Mouse (Mus musculus) MEL (cell line): Measurements from ENCODE around the gene Hmgb2. TPM values are rescaled to one million over a fixed set of nuclear protein-coding genes. Genes with fewer than 3 reads are reported as not detected.
A peak's percentile ranks its signal among the peaks of the same experiment; 100 is the strongest.

Experiments used
- DNase-seq: peaks from one replicate; pipeline ENCODE4 v3.0.0; 2011; ENCODE audit warnings: low read depth, low spot score
- H3K27ac ChIP-seq: 2 replicates; pipeline ENCODE4 v1.5.1; 2012; ENCODE audit warnings: low read depth, mild to moderate bottlenecking, control low read depth, low read length, moderate library complexity; ENCODE audit not compliant: control insufficient read depth
- H3K27me3 ChIP-seq, 2 experiments: fragments of 150-350 bp in 1 of 2; sonication (generic) in 1 of 2; 2 replicates each; pipeline ENCODE4 v1.6.1; 2012; ENCODE audit warnings: low read length in 2 of 2, mild to moderate bottlenecking in 2 of 2, improper control_type of control experiment in 1 of 2, moderate library complexity in 1 of 2; ENCODE audit not compliant: insufficient read depth in 2 of 2, control insufficient read depth in 1 of 2
- H3K36me3 ChIP-seq, 2 experiments: 2 replicates each; pipeline ENCODE4 v1.6.1; 2012 to 2014; ENCODE audit warnings: low read length in 2 of 2, improper control_type of control experiment in 1 of 2, inconsistent platforms in 1 of 2, mild to moderate bottlenecking in 1 of 2; ENCODE audit not compliant: insufficient read depth in 2 of 2, control insufficient read depth in 1 of 2
- H3K4me1 ChIP-seq, 2 experiments: fragments of 150-350 bp in 1 of 2; sonication (generic) in 1 of 2; 2 replicates each; pipeline ENCODE4 v1.6.1; 2012; ENCODE audit warnings: low read length in 2 of 2, improper control_type of control experiment in 1 of 2, mild to moderate bottlenecking in 1 of 2; ENCODE audit not compliant: insufficient read depth in 2 of 2, control insufficient read depth in 1 of 2
- H3K4me3 ChIP-seq, 2 experiments: fragments of 150-350 bp in 1 of 2; sonication (generic) in 1 of 2; 2 replicates each; pipeline ENCODE4 v1.5.1; 2012; ENCODE audit warnings: low read depth in 2 of 2, low read length in 2 of 2, mild to moderate bottlenecking in 2 of 2, moderate library complexity in 2 of 2, control low read depth in 1 of 2, improper control_type of control experiment in 1 of 2; ENCODE audit not compliant: control insufficient read depth in 1 of 2, insufficient read depth in 1 of 2
- H3K79me2 ChIP-seq: 2 replicates; pipeline ENCODE4 v1.6.1; 2012; ENCODE audit warnings: mild to moderate bottlenecking, low read length, moderate library complexity; ENCODE audit not compliant: control insufficient read depth, poor library complexity, insufficient read depth
- H3K9ac ChIP-seq: 2 replicates; pipeline ENCODE4 v1.6.1; 2012; ENCODE audit warnings: low read depth, mild to moderate bottlenecking, control low read depth, low read length, moderate library complexity; ENCODE audit not compliant: control insufficient read depth, poor library complexity, severe bottlenecking
- H3K9me3 ChIP-seq: fragments of 150-350 bp; sonication (generic); replicated peaks from 2 replicates; pipeline ENCODE4 v1.6.1; 2012; ENCODE audit warnings: mild to moderate bottlenecking, low read length, improper control_type of control experiment, moderate library complexity; ENCODE audit not compliant: insufficient read depth
- BHLHE40 ChIP-seq: IDR thresholded peaks from 2 replicates; pipeline ENCODE4 v1.6.1; 2012; ENCODE audit warnings: low read depth, mild to moderate bottlenecking, inconsistent platforms, low read length, improper control_type of control experiment, borderline replicate concordance
- CTCF ChIP-seq, 3 experiments: IDR thresholded peaks in 2 of 3; conservative IDR thresholded peaks in 1 of 3; 2 replicates each; pipeline ENCODE4 v1.5.1; 2011 to 2012; ENCODE audit warnings: low read length in 3 of 3, low read depth in 2 of 3, mild to moderate bottlenecking in 2 of 3, improper control_type of control experiment in 1 of 3, inconsistent platforms in 1 of 3, mixed read lengths in 1 of 3, moderate library complexity in 1 of 3; ENCODE audit not compliant: control insufficient read depth in 1 of 3, insufficient read depth in 1 of 3, poor library complexity in 1 of 3, severe bottlenecking in 1 of 3
- EP300 ChIP-seq, 2 experiments: IDR thresholded peaks; 2 replicates each; pipeline ENCODE4 v1.6.1; 2011; ENCODE audit warnings: improper control_type of control experiment in 2 of 2, low read length in 2 of 2, low read depth in 1 of 2, mild to moderate bottlenecking in 1 of 2
- ETS1 ChIP-seq: IDR thresholded peaks from 2 replicates; pipeline ENCODE4 v1.6.1; 2012; ENCODE audit warnings: low read depth, mild to moderate bottlenecking, inconsistent platforms, low read length, improper control_type of control experiment, moderate library complexity
- GABPA ChIP-seq: IDR thresholded peaks from 2 replicates; pipeline ENCODE4 v1.6.1; 2012; ENCODE audit warnings: low read depth, mild to moderate bottlenecking, inconsistent platforms, low read length, improper control_type of control experiment, moderate library complexity
- GATA1 ChIP-seq: IDR thresholded peaks from 2 replicates; pipeline ENCODE4 v1.6.1; 2011; ENCODE audit warnings: low read depth, low read length, improper control_type of control experiment
- HCFC1 ChIP-seq: IDR thresholded peaks from 2 replicates; pipeline ENCODE4 v1.6.1; 2012; ENCODE audit warnings: low read depth, mild to moderate bottlenecking, inconsistent platforms, low read length, improper control_type of control experiment, moderate library complexity
- JUND ChIP-seq: IDR thresholded peaks from 2 replicates; pipeline ENCODE4 v1.6.1; 2011; ENCODE audit warnings: low read depth, mild to moderate bottlenecking, improper control_type of control experiment, low read length
- KAT2A ChIP-seq: conservative IDR thresholded peaks from 2 replicates; pipeline ENCODE4 v1.6.1; 2012; ENCODE audit warnings: low read depth, low read length, improper control_type of control experiment, inconsistent platforms
- MAFK ChIP-seq: IDR thresholded peaks from 2 replicates; pipeline ENCODE4 v1.6.1; 2011; ENCODE audit warnings: low read depth, mild to moderate bottlenecking, low read length, improper control_type of control experiment, borderline replicate concordance
- MAZ ChIP-seq: IDR thresholded peaks from 2 replicates; pipeline ENCODE4 v1.6.1; 2012; ENCODE audit warnings: low read depth, mild to moderate bottlenecking, inconsistent platforms, low read length, improper control_type of control experiment
- MEF2A ChIP-seq: IDR thresholded peaks from 2 replicates; pipeline ENCODE4 v1.6.1; 2014; ENCODE audit warnings: low read depth, mild to moderate bottlenecking, inconsistent platforms, low read length, improper control_type of control experiment; ENCODE audit not compliant: poor library complexity, insufficient replicate concordance, severe bottlenecking; ENCODE audit errors: extremely low read depth
- MXI1 ChIP-seq: IDR thresholded peaks from 2 replicates; pipeline ENCODE4 v1.6.1; 2011; ENCODE audit warnings: mild to moderate bottlenecking, low read depth, low read length, improper control_type of control experiment
- NELFE ChIP-seq: IDR thresholded peaks from 2 replicates; pipeline ENCODE4 v1.6.1; 2011; ENCODE audit warnings: low read depth, low read length, improper control_type of control experiment
- NRF1 ChIP-seq: IDR thresholded peaks from 2 replicates; pipeline ENCODE4 v1.6.1; 2014; ENCODE audit warnings: low read depth, mild to moderate bottlenecking, inconsistent platforms, low read length, improper control_type of control experiment, moderate library complexity; ENCODE audit not compliant: poor library complexity, insufficient read depth, severe bottlenecking
- POLR2A ChIP-seq, 2 experiments: IDR thresholded peaks; 2 replicates each; pipeline ENCODE4 v1.6.1; 2011 to 2012; ENCODE audit warnings: low read length in 2 of 2, mild to moderate bottlenecking in 2 of 2, control low read depth in 1 of 2, improper control_type of control experiment in 1 of 2, low read depth in 1 of 2, moderate library complexity in 1 of 2; ENCODE audit not compliant: control insufficient read depth in 1 of 2, insufficient read depth in 1 of 2, poor library complexity in 1 of 2
- POLR2AphosphoS2 ChIP-seq: IDR thresholded peaks from 2 replicates; pipeline ENCODE4 v1.6.1; 2011; ENCODE audit warnings: low read length, improper control_type of control experiment
- RAD21 ChIP-seq: IDR thresholded peaks from 2 replicates; pipeline ENCODE4 v1.6.1; 2011; ENCODE audit warnings: mild to moderate bottlenecking, low read depth, low read length, improper control_type of control experiment
- RCOR1 ChIP-seq: IDR thresholded peaks from 2 replicates; pipeline ENCODE4 v1.6.1; 2012; ENCODE audit warnings: low read depth, mild to moderate bottlenecking, inconsistent platforms, low read length, improper control_type of control experiment
- SIN3A ChIP-seq: IDR thresholded peaks from 2 replicates; pipeline ENCODE4 v1.6.1; 2012; ENCODE audit warnings: low read length, improper control_type of control experiment, inconsistent platforms
- SMC3 ChIP-seq: IDR thresholded peaks from 2 replicates; pipeline ENCODE4 v1.6.1; 2011; ENCODE audit warnings: low read depth, low read length, improper control_type of control experiment
- TAL1 ChIP-seq: IDR thresholded peaks from 2 replicates; pipeline ENCODE4 v1.6.1; 2012; ENCODE audit warnings: mild to moderate bottlenecking, inconsistent platforms, low read length, moderate library complexity, mixed read lengths
- TCF12 ChIP-seq: IDR thresholded peaks from 2 replicates; pipeline ENCODE4 v1.6.1; 2014; ENCODE audit warnings: low read depth, mild to moderate bottlenecking, inconsistent platforms, low read length, improper control_type of control experiment, moderate library complexity
- UBTF ChIP-seq: IDR thresholded peaks from 2 replicates; pipeline ENCODE4 v1.6.1; 2012; ENCODE audit warnings: low read depth, mild to moderate bottlenecking, inconsistent platforms, low read length, improper control_type of control experiment, moderate library complexity, borderline replicate concordance; ENCODE audit not compliant: insufficient read depth
- USF2 ChIP-seq, 2 experiments: IDR thresholded peaks; 2 replicates each; pipeline ENCODE4 v1.6.1; 2011 to 2012; ENCODE audit warnings: improper control_type of control experiment in 2 of 2, low read length in 2 of 2, borderline replicate concordance in 1 of 2, inconsistent platforms in 1 of 2, low read depth in 1 of 2, mild to moderate bottlenecking in 1 of 2; ENCODE audit not compliant: insufficient read depth in 1 of 2
- ZC3H11A ChIP-seq: IDR thresholded peaks from 2 replicates; pipeline ENCODE4 v1.6.1; 2012; ENCODE audit warnings: low read depth, mild to moderate bottlenecking, inconsistent platforms, low read length, improper control_type of control experiment
- ZKSCAN1 ChIP-seq: IDR thresholded peaks from 2 replicates; pipeline ENCODE4 v1.6.1; 2012; ENCODE audit warnings: low read depth, mild to moderate bottlenecking, inconsistent platforms, low read length, improper control_type of control experiment, moderate library complexity
- ZMIZ1 ChIP-seq: IDR thresholded peaks from 2 replicates; pipeline ENCODE4 v1.6.1; 2012; ENCODE audit warnings: low read depth, mild to moderate bottlenecking, inconsistent platforms, low read length, improper control_type of control experiment, moderate library complexity
- ZNF384 ChIP-seq: IDR thresholded peaks from 2 replicates; pipeline ENCODE4 v1.6.1; 2012; ENCODE audit warnings: low read depth, mild to moderate bottlenecking, inconsistent platforms, low read length, improper control_type of control experiment
- polyA plus RNA-seq, 2 experiments: library from polyadenylated mRNA; stranded (reverse) in 1 of 2; unstranded in 1 of 2; fragments of >175 nt in 1 of 2; fragments of >200 nt in 1 of 2; gene quantifications; 2 replicates each; pipeline versions ENCODE4 v1.2.1 to v1.2.4; 2012; ENCODE audit warnings: low replicate concordance in 2 of 2, low read depth in 1 of 2; ENCODE audit not compliant: insufficient read length in 2 of 2, insufficient read depth in 1 of 2, missing spikeins in 1 of 2
- total RNA-seq: library from RNA; depleted of rRNA; stranded (reverse); fragments of 300-350 nt; gene quantifications from 2 replicates; pipeline ENCODE4 v1.2.3, GENCODE M21; 2012

The Hmgb2 gene
- total and polyA plus RNA-seq, 3 experiments, result 126 to 399 (median 220) TPM

- H3K4me1 ChIP-seq, result peaks cover 5 to 21% of the 10 kb centered on the region in 2 experiments
- no peak overlapping the region for H3K4me3 ChIP-seq
- no peaks in the 10 kb centered on the region for H3K9me3 ChIP-seq
- peaks cover 8% of the 10 kb centered on the region for H3K79me2 ChIP-seq
- no peaks in the 10 kb centered on the region for H3K27me3 ChIP-seq
- no peak overlapping the region for H3K9ac ChIP-seq
- no peak overlapping the region for H3K27ac ChIP-seq
- no peak for TF ChIP-seq ZKSCAN1
- no peak for TF ChIP-seq SMC3
- TF ChIP-seq JUND, result no peak
- no peak for TF ChIP-seq MAFK
- TF ChIP-seq KAT2A, result no peak
- TF ChIP-seq GABPA, result no peak
- no peak for TF ChIP-seq ZMIZ1
- no peak for TF ChIP-seq POLR2AphosphoS2
- TF ChIP-seq EP300 (IDR thresholded peaks at IDR 0.05; ENCODE audit: low read depth in 1 of 2, low read length in 2 of 2), result peak; percentile 45 to 73; a peak in 3 of 4 replicates
- TF ChIP-seq CTCF (IDR thresholded peaks at IDR 0.05 in 2 of 3, conservative IDR thresholded peaks at IDR 0.05 in 1 of 3; ENCODE audit: control insufficient read depth in 1 of 3, insufficient read depth in 1 of 3, low read depth in 2 of 3, low read length in 3 of 3, poor library complexity in 1 of 3, severe bottlenecking in 1 of 3), result no peak
- TF ChIP-seq HCFC1, result no peak
- no peak for TF ChIP-seq BHLHE40
- no peak for TF ChIP-seq ETS1
- no peak for TF ChIP-seq NRF1
- no peak for TF ChIP-seq MEF2A
- TF ChIP-seq RAD21, result no peak
- no peak for TF ChIP-seq SIN3A
- no peak for TF ChIP-seq MAZ
- TF ChIP-seq GATA1, result peak; percentile 86
- no peak for TF ChIP-seq MXI1
- peak; percentile 35; the same call in 1 of the 2 replicates for TF ChIP-seq RCOR1
- peak; percentile 67 for TF ChIP-seq TCF12
- no peak for TF ChIP-seq UBTF
- no peak for TF ChIP-seq USF2 (IDR thresholded peaks at IDR 0.05; ENCODE audit: borderline replicate concordance in 1 of 2, insufficient read depth in 1 of 2, low read depth in 1 of 2, low read length in 2 of 2)
- TF ChIP-seq NELFE, result no peak
- TF ChIP-seq ZC3H11A, result no peak
- TF ChIP-seq POLR2A (IDR thresholded peaks at IDR 0.05; ENCODE audit: control insufficient read depth in 1 of 2, insufficient read depth in 1 of 2, low read depth in 1 of 2, low read length in 2 of 2, poor library complexity in 1 of 2), result no peak
- no peak for TF ChIP-seq ZNF384
- peak; percentile 89 for TF ChIP-seq TAL1
- DNase-seq, result peak; percentile 86
- H3K36me3 ChIP-seq, result peaks cover 0 to 18% of the 10 kb centered on the region in 2 experiments; a peak in 2 of 4 replicates
Measured at GRCm38 (mm10) chr8:57491873-57492272, 19.8 kb upstream of the Hmgb2 start.
